Mouse (Mus musculus): ENCODE data around the gene Ceacam19. TPM values are rescaled to one million over a fixed set of nuclear protein-coding genes. Genes with fewer than 3 reads are reported as not detected.

Ceacam19 gene
- polyA plus RNA-seq, 1 experiment from 2014 or later: not detected

- Histone ChIP-seq H3K36me3 (ENCODE audit: control insufficient read depth, insufficient read depth, low read length) (no peaks in the 10 kb centered on the region), H3K27ac (ENCODE audit: low read depth, low read length) (no peak overlapping the region), H3K9ac (ENCODE audit: low read depth, low read length) (no peak overlapping the region), H3K4me3 (ENCODE audit: low read length) (no peak overlapping the region), H3K27me3 (ENCODE audit: control insufficient read depth, insufficient read depth, low read length) (no peaks in the 10 kb centered on the region), H3K4me2 (replicated peaks; ENCODE audit: low read depth, low read length) (no peak overlapping the region), H3K4me1 (ENCODE audit: control insufficient read depth, insufficient read depth, low read length) (0 out of 2 replicates have a peak, but pooled peaks cover 8% of the 10 kb centered on the region), H3K9me3 (ENCODE audit: control insufficient read depth, low read length) (0 out of 2 replicates have a peak, but pooled peaks cover 3% of the 10 kb centered on the region)
- no peak for ATAC-seq (ENCODE audit: low FRiP score, low TSS enrichment)
- WGBS: 65% methylated on average over 3 of the region's 3 CpGs
Observed at GRCm38 (mm10) chr7:19834055-19834454, 53.7 kb downstream of the Ceacam19 start.

GRCm38 (mm10) chr7:19831837-19832236 is 55.9 kb downstream of the Ceacam19 start:
- Histone ChIP-seq H3K9me3 (ENCODE audit: control insufficient read depth, low read length) (0 out of 2 replicates have a peak, but pooled peaks cover 3% of the 10 kb centered on the region), H3K4me2 (replicated peaks; ENCODE audit: low read depth, low read length) (no peak overlapping the region), H3K36me3 (ENCODE audit: control insufficient read depth, insufficient read depth, low read length) (no peaks in the 10 kb centered on the region), H3K4me3 (ENCODE audit: low read length) (no peak overlapping the region), H3K27ac (ENCODE audit: low read depth, low read length) (no peak overlapping the region), H3K27me3 (ENCODE audit: control insufficient read depth, insufficient read depth, low read length) (no peaks in the 10 kb centered on the region), H3K4me1 (ENCODE audit: control insufficient read depth, insufficient read depth, low read length) (0 out of 2 replicates have a peak, but pooled peaks cover 8% of the 10 kb centered on the region), H3K9ac (ENCODE audit: low read depth, low read length) (no peak overlapping the region)
- WGBS: 50% methylated on average over 9 of the region's 9 CpGs
- ATAC-seq (ENCODE audit: low FRiP score, low TSS enrichment): 0 out of 2 replicates have a peak, but pooled peaks have one; percentile 41

- Histone ChIP-seq H3K36me3 (ENCODE audit: control insufficient read depth, insufficient read depth, low read length) (no peaks in the 10 kb centered on the region), H3K4me3 (ENCODE audit: low read length) (no peak overlapping the region), H3K27me3 (ENCODE audit: control insufficient read depth, insufficient read depth, low read length) (no peaks in the 10 kb centered on the region), H3K4me2 (replicated peaks; ENCODE audit: low read depth, low read length) (no peak overlapping the region), H3K4me1 (ENCODE audit: control insufficient read depth, insufficient read depth, low read length) (0 out of 2 replicates have a peak, but pooled peaks cover 8% of the 10 kb centered on the region), H3K9ac (ENCODE audit: low read depth, low read length) (no peak overlapping the region; the same call in 1 of the 2 replicates), H3K9me3 (ENCODE audit: control insufficient read depth, low read length) (0 out of 2 replicates have a peak, but pooled peaks cover 3% of the 10 kb centered on the region), H3K27ac (ENCODE audit: low read depth, low read length) (no peak overlapping the region)
- ATAC-seq (ENCODE audit: low FRiP score, low TSS enrichment): peak; percentile 41; the same call in 1 of the 2 replicates
- 28% methylated on average over 13 of the region's 13 CpGs for WGBS
Observed at GRCm38 (mm10) chr7:19830682-19831156, 57.0 kb downstream of the Ceacam19 start.

GRCm38 (mm10) chr7:19829694-19830093 is 58.1 kb downstream of the Ceacam19 start:
- Histone ChIP-seq H3K9ac (ENCODE audit: low read depth, low read length) (no peak overlapping the region), H3K4me2 (replicated peaks; ENCODE audit: low read depth, low read length) (no peak overlapping the region), H3K27ac (ENCODE audit: low read depth, low read length) (no peak overlapping the region), H3K4me3 (ENCODE audit: low read length) (no peak overlapping the region), H3K9me3 (ENCODE audit: control insufficient read depth, low read length) (0 out of 2 replicates have a peak, but pooled peaks cover 3% of the 10 kb centered on the region), H3K4me1 (ENCODE audit: control insufficient read depth, insufficient read depth, low read length) (0 out of 2 replicates have a peak, but pooled peaks cover 8% of the 10 kb centered on the region), H3K36me3 (ENCODE audit: control insufficient read depth, insufficient read depth, low read length) (no peaks in the 10 kb centered on the region), H3K27me3 (ENCODE audit: control insufficient read depth, insufficient read depth, low read length) (no peaks in the 10 kb centered on the region)
- ATAC-seq (ENCODE audit: low FRiP score, low TSS enrichment): no peak
- WGBS: 86% methylated on average over 3 of the region's 3 CpGs

GRCm38 (mm10) chr7:19826756-19827155 is 61.0 kb downstream of the Ceacam19 start:
- Histone ChIP-seq H3K27ac (ENCODE audit: low read depth, low read length) (no peak overlapping the region), H3K9ac (ENCODE audit: low read depth, low read length) (no peak overlapping the region), H3K4me3 (ENCODE audit: low read length) (no peak overlapping the region), H3K36me3 (ENCODE audit: control insufficient read depth, insufficient read depth, low read length) (no peaks in the 10 kb centered on the region), H3K27me3 (ENCODE audit: control insufficient read depth, insufficient read depth, low read length) (peaks cover 12% of the 10 kb centered on the region), H3K9me3 (ENCODE audit: control insufficient read depth, low read length) (0 out of 2 replicates have a peak, but pooled peaks cover 3% of the 10 kb centered on the region), H3K4me1 (ENCODE audit: control insufficient read depth, insufficient read depth, low read length) (peaks cover 28% of the 10 kb centered on the region), H3K4me2 (replicated peaks; ENCODE audit: low read depth, low read length) (no peak overlapping the region)
- ATAC-seq (ENCODE audit: low FRiP score, low TSS enrichment): no peak
- 36% methylated on average over 6 of the region's 6 CpGs for WGBS

Other genes starting within 250 kb of the Ceacam19 start
- 76.2 and 101 TPM in 2 replicates for gene Clptm1, start 222.9 kb downstream of the Ceacam19 start, polyA plus RNA-seq (2014; fragmentation: Nextera tagmentation; extraction: Ambion mirVana)
- gene Apoc2, start 210.0 kb downstream of the Ceacam19 start, polyA plus RNA-seq (2014; fragmentation: Nextera tagmentation; extraction: Ambion mirVana): 1.0 and 1.2 TPM in 2 replicates
- not detected in 2 replicates for gene Gm44805, start 206.5 kb downstream of the Ceacam19 start, polyA plus RNA-seq (2014; fragmentation: Nextera tagmentation; extraction: Ambion mirVana)
- 0.81 TPM in 1 of 2 replicates, not detected in the other for gene Apoc4, start 206.5 kb downstream of the Ceacam19 start, polyA plus RNA-seq (2014; fragmentation: Nextera tagmentation; extraction: Ambion mirVana)
- 8.4 and 13.1 TPM in 2 replicates for gene Apoc1, start 195.3 kb downstream of the Ceacam19 start, polyA plus RNA-seq (2014; fragmentation: Nextera tagmentation; extraction: Ambion mirVana)
- 175 and 184 TPM in 2 replicates for gene Apoe, start 188.8 kb downstream of the Ceacam19 start, polyA plus RNA-seq (2014; fragmentation: Nextera tagmentation; extraction: Ambion mirVana)
- 159 and 177 TPM in 2 replicates for gene Tomm40, start 172.5 kb downstream of the Ceacam19 start, polyA plus RNA-seq (2014; fragmentation: Nextera tagmentation; extraction: Ambion mirVana)
- 106 and 139 TPM in 2 replicates for gene Nectin2, start 137.5 kb downstream of the Ceacam19 start, polyA plus RNA-seq (2014; fragmentation: Nextera tagmentation; extraction: Ambion mirVana)
- gene Bcam, start 116.9 kb downstream of the Ceacam19 start, polyA plus RNA-seq (2014; fragmentation: Nextera tagmentation; extraction: Ambion mirVana): 177 and 214 TPM in 2 replicates
- gene Cblc, start 91.2 kb downstream of the Ceacam19 start, polyA plus RNA-seq (2014; fragmentation: Nextera tagmentation; extraction: Ambion mirVana): 4.7 and 7.3 TPM in 2 replicates
- gene Bcl3, start 65.2 kb downstream of the Ceacam19 start, polyA plus RNA-seq (2014; fragmentation: Nextera tagmentation; extraction: Ambion mirVana): 3.5 and 4.2 TPM in 2 replicates
- gene Gm19345, start 36.0 kb downstream of the Ceacam19 start, polyA plus RNA-seq (2014; fragmentation: Nextera tagmentation; extraction: Ambion mirVana): 0.27 TPM in 1 of 2 replicates, not detected in the other
- not detected in 2 replicates for gene Ceacam16, start 26.7 kb downstream of the Ceacam19 start, polyA plus RNA-seq (2014; fragmentation: Nextera tagmentation; extraction: Ambion mirVana)
- 9.6 and 10.8 TPM in 2 replicates for gene Pvr, start 33.2 kb upstream of the Ceacam19 start, polyA plus RNA-seq (2014; fragmentation: Nextera tagmentation; extraction: Ambion mirVana)
- gene Igsf23, start 62.8 kb upstream of the Ceacam19 start, polyA plus RNA-seq (2014; fragmentation: Nextera tagmentation; extraction: Ambion mirVana): not detected in 2 replicates
- gene Ceacam20, start 77.4 kb upstream of the Ceacam19 start, polyA plus RNA-seq (2014; fragmentation: Nextera tagmentation; extraction: Ambion mirVana): not detected in 2 replicates
- gene Nlrp9b, start 103.5 kb upstream of the Ceacam19 start, polyA plus RNA-seq (2014; fragmentation: Nextera tagmentation; extraction: Ambion mirVana): not detected in 2 replicates
- not detected in 2 replicates for gene Vmn1r91, start 211.7 kb upstream of the Ceacam19 start, polyA plus RNA-seq (2014; fragmentation: Nextera tagmentation; extraction: Ambion mirVana)
- gene Gm16442, start 234.6 kb upstream of the Ceacam19 start, polyA plus RNA-seq (2014; fragmentation: Nextera tagmentation; extraction: Ambion mirVana): not detected in 2 replicates

All from kidney, embryonic 14.5 days (tissue).